Mouse (Mus musculus): ENCODE results near the gene Tmcc2.

DNA sequence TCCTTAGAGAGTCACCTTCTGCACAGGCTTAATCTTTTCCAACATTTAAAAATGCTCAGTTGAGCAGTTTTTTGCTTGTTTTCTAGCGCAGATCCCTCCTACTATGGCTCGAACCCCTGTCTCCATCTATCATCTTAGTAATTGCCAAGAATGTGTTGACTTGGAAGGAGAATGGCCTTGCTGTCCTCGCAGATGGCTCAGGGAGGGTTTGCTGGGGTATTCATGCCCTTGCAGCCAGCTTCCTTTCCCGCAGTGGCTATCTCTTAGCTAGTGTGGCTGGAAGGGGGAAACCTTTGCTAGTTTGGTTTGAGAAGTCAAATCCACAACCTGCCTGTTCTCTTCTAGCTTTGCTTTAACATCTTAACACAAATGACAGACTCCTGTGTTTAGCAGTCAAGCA is 5.4 kb downstream of the Tmcc2 start:
- TF ChIP-seq MAX (IDR thresholded peaks at IDR 0.05; ENCODE audit: low read length) (no peak), USF1 (IDR thresholded peaks at IDR 0.05; ENCODE audit: low read depth, low read length) (no peak)

All from CH12.LX (cell line).